Mouse (Mus musculus) macrophage (primary cell): ENCODE results near the gene Obox5. TPM values are rescaled to one million over a fixed set of nuclear protein-coding genes. Genes with fewer than 3 reads are reported as not detected.
"Not testable (repeated sequence)": the region's sequence is repeated elsewhere in the genome, so short reads cannot be mapped to it uniquely, and the experiment has no call there.

ENCODE experiments used
- H3K27ac ChIP-seq: fragments of 350-480 bp; formaldehyde crosslinking; 2 replicates; pipeline ENCODE4 v1.9.0; 2021
- H3K36me3 ChIP-seq: fragments of 350-480 bp; formaldehyde crosslinking; 2 replicates; pipeline ENCODE4 v1.9.0; 2021; ENCODE audit errors: inconsistent target
- H3K4me3 ChIP-seq: fragments of 350-480 bp; formaldehyde crosslinking; 2 replicates; pipeline ENCODE4 v1.9.0; 2021; ENCODE audit errors: inconsistent target
- H3K79me2 ChIP-seq: fragments of 350-480 bp; formaldehyde crosslinking; 2 replicates; pipeline ENCODE4 v1.9.0; 2021; ENCODE audit errors: inconsistent target
- WGBS: methylation state at CpG from one replicate; pipeline ENCODE4 v1.1.7; 2026; ENCODE audit warnings: inconsistent platforms; ENCODE audit not compliant: missing documents; 5-methylcytosine and 5-hydroxymethylcytosine counted together
- polyA plus RNA-seq: library from polyadenylated mRNA; stranded (reverse); fragments of 250-400 nt; gene quantifications from 3 replicates; pipeline ENCODE4 v1.2.4, GENCODE M21; 2018; ENCODE audit warnings: inconsistent platforms
- total RNA-seq, 78 experiments: library from RNA; depleted of rRNA; stranded (reverse); fragments of 250-400 nt; gene quantifications; 1 replicate in 9 of 78; 2 replicates in 24 of 78; 3 replicates in 43 of 78; 4 replicates in 2 of 78; pipeline ENCODE4 v1.2.4; 2018; ENCODE audit warnings: inconsistent platforms in 56 of 78

Gene Obox5
- not detected for total RNA-seq (2018; cell fraction: chromatin; rRNA removed)
- not detected for total RNA-seq (2018; cell fraction: cytosol; rRNA removed)
- total RNA-seq (2018; cell fraction: nucleus; rRNA removed) = not detected
- polyA plus RNA-seq = not detected in 3 replicates

DNA sequence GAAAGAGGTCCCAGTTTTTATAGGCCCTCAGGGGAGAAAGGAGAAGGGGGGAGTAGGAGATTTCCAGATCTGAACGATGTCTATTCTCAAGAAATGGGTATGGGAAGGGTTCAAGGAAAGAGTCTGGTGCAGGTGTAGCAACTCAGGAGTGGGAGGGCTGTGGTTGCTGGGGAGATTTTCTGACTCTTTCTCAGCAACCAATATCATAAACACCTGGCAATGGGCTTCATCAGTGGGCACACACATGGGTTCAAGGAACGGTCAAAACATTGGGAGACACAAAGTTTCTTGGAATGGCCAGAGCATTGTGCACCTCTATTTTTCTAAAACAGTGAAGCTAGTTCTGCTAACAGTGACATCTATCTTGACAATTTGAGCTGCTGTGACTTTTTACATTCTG is at the start of gene Obox5:
Gene Obox5, plus strand, starts transcription at position 301 of the 400 bp plus-strand sequence.
- 94% methylated on average over 2 of the region's 2 CpGs for WGBS

DNA sequence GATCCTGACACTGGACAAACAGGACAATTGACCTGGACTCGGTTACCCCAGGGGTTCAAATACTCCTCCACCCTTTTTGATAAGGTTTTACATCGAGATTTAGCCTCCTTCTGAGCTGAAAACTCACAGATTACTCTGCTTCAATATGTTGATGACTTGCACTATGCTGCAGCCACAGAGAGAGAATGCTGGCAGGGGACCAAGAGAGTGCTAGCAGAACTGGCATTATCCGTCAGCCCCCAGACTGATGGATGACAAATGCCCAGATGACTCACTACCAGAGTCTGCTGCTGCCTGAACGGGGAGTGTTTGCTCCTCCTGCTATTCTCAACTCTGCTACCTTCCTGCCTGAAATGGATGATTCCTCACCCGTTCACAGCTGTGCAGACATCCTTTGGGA is 635 bp upstream of the Obox5 start:
- not testable (repeated sequence) for H3K79me2 ChIP-seq, H3K36me3 ChIP-seq, H3K27ac ChIP-seq, H3K4me3 ChIP-seq
- WGBS = 71% methylated on average over 5 of the region's 5 CpGs

More for the DNA sequence above, at the start of gene Obox5:
- H3K36me3 ChIP-seq, H3K27ac ChIP-seq, H3K4me3 ChIP-seq, H3K79me2 ChIP-seq: not testable (repeated sequence)

Other genes with a start within 250 kb of the Obox5 start
- not detected in 3 replicates for gene Obox3, start 110.2 kb upstream of the Obox5 start, polyA plus RNA-seq
- not detected in 3 replicates for gene Obox6, start 89.5 kb downstream of the Obox5 start, polyA plus RNA-seq
- not detected in 3 replicates for gene Crx, start 129.8 kb downstream of the Obox5 start, polyA plus RNA-seq
- gene Crxos, start 132.5 kb downstream of the Obox5 start, polyA plus RNA-seq = not detected in 3 replicates
- 198 to 402 TPM (median 262 TPM) in 3 replicates for gene Selenow, start 172.3 kb downstream of the Obox5 start, polyA plus RNA-seq
- 77.7 to 125 TPM (median 94.2 TPM) in 3 replicates for gene Nop53, start 195.9 kb downstream of the Obox5 start, polyA plus RNA-seq
- 0.04 to 0.12 TPM in 2 of 3 replicates, not detected in the other for gene Ehd2, start 217.4 kb downstream of the Obox5 start, polyA plus RNA-seq